Mouse (Mus musculus): ENCODE results near the gene Rnls. TPM values are rescaled to one million over a fixed set of nuclear protein-coding genes. Genes with fewer than 3 reads are reported as not detected.

Rnls gene
- 8.2 and 8.8 TPM in 2 replicates for polyA plus RNA-seq (2015; fragmentation: Nextera tagmentation; extraction: Ambion mirVana)

DNA sequence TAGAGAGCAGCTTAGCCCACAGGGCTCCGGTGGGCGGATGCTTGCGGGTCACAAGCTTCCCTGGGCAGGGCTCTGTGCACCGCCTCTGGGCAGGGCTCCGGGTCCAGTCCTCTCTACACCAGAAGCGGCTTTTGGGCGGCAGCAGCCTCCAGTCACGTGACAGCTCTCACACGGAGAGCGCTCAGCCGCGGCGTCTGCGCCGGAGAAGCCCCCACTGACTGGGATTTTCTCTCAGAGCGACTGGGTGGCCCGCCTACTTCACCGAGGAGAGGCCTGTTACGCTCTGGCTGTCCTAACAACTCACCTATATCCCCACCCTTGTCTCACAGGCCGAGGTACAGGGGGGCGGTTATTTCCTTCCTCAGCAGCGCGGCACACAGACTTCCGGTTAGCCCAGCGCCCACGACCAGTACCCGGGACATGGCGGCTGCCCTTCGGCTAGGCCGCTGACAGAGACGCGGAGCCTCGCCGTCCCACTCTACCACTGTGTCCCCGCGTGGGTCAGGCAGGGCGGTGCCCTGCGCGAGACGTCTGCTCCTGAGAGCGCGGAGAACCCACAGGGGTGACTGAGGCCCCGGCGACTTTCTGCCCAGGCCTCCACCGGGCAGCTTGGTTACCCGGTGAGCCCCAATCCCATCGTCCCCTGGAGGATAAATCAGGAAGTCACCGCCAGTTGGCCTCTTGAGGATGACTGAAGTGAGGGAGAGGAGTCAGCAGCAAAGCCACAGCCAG is at the start of gene Rnls:
TSS of gene Rnls (minus strand) at position 645 of the 732 bp plus-strand sequence.

Small RNAs within 50 kb of the gene (microRNA-seq; reads per million reads assigned to microRNA genes)
- 0.91 to 3.6 reads per million in 2 experiments for gene Mir3970

Other genes with a start within 250 kb of the Rnls start
- gene Lipo4, start 125.5 kb upstream of the Rnls start, polyA plus RNA-seq (2015; fragmentation: Nextera tagmentation; extraction: Ambion mirVana): not detected in 2 replicates
- gene Gm8978, start 233.0 kb upstream of the Rnls start, polyA plus RNA-seq (2015; fragmentation: Nextera tagmentation; extraction: Ambion mirVana): not detected in 2 replicates